Mouse (Mus musculus): ENCODE measurements at regions not wholly inside any gene's neighbourhood (a gene's known extent, or its start where the extent isn't known, plus 50 kb on each side); places are given as distances from the start of the nearest gene placed in this dataset.

DNA sequence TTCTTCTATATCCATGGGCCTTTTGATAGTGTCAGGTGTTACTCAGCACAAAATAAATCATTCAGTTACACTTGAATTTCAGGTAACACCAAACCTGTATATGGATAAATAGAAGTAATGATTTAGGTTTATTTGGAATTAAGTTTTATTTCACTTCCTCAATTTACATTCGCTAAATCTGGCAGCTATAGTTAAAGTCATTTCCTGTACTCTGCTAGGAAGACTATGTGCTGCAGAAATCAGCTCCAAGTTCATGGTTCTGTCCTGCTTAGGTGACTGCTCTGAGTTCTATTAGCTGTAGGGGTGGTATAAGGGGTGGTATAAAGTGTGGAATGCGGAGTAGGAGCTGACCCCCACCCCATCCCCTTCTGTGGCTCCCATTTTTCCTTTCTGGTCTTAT, 123.1 kb upstream of the Abcb5 start:
- Histone ChIP-seq H3K79me2 (ENCODE audit: control insufficient read depth, insufficient read depth, low read length, poor library complexity) (no peaks in the 10 kb centered on the region), H3K4me3 (ENCODE audit: control insufficient read depth in 1 of 2, insufficient read depth in 1 of 2, low read depth in 2 of 2, low read length in 2 of 2) (no peak overlapping the region), H3K27me3 (ENCODE audit: control insufficient read depth in 1 of 2, insufficient read depth in 2 of 2, low read length in 2 of 2) (no peaks in the 10 kb centered on the region), H3K4me1 (ENCODE audit: control insufficient read depth in 1 of 2, insufficient read depth in 2 of 2, low read length in 2 of 2) (no peaks in the 10 kb centered on the region), H3K9me3 (replicated peaks; ENCODE audit: insufficient read depth, low read length) (no peaks in the 10 kb centered on the region), H3K36me3 (ENCODE audit: control insufficient read depth in 1 of 2, insufficient read depth in 2 of 2, low read length in 2 of 2) (no peaks in the 10 kb centered on the region), H3K27ac (ENCODE audit: control insufficient read depth, low read depth, low read length) (no peak overlapping the region), H3K9ac (ENCODE audit: control insufficient read depth, low read depth, low read length, poor library complexity, severe bottlenecking) (no peak overlapping the region)
- TF ChIP-seq TCF12 (IDR thresholded peaks at IDR 0.05; ENCODE audit: low read depth, low read length) = no peak
- no peak for TF ChIP-seq BHLHE40 (IDR thresholded peaks at IDR 0.05; ENCODE audit: borderline replicate concordance, low read depth, low read length)
- TF ChIP-seq ZKSCAN1 (IDR thresholded peaks at IDR 0.05; ENCODE audit: low read depth, low read length) = no peak
- no peak for TF ChIP-seq NRF1 (IDR thresholded peaks at IDR 0.05; ENCODE audit: insufficient read depth, low read depth, low read length, poor library complexity, severe bottlenecking)
- TF ChIP-seq EP300 (IDR thresholded peaks at IDR 0.05; ENCODE audit: low read depth in 1 of 2, low read length in 2 of 2) = no peak
- TF ChIP-seq CHD1 (IDR thresholded peaks at IDR 0.05; ENCODE audit: low read depth, low read length) = no peak
- DNase-seq (ENCODE audit: low read depth, low spot score) = no peak

GRCm38 (mm10) chr12:119088666-119089065, 122.4 kb upstream of the Abcb5 start:
- no peak for TF ChIP-seq GABPA (IDR thresholded peaks at IDR 0.05; ENCODE audit: low read depth, low read length)
- TF ChIP-seq MAX (IDR thresholded peaks at IDR 0.05; ENCODE audit: low read length) = no peak
- no peak for TF ChIP-seq POLR2A (IDR thresholded peaks at IDR 0.05; ENCODE audit: control insufficient read depth in 1 of 2, insufficient read depth in 1 of 2, low read depth in 1 of 2, low read length in 2 of 2, poor library complexity in 1 of 2)
- TF ChIP-seq ETS1 (IDR thresholded peaks at IDR 0.05; ENCODE audit: low read depth, low read length) = no peak
- TF ChIP-seq TAL1 (IDR thresholded peaks at IDR 0.05; ENCODE audit: low read length) = no peak
- no peak for TF ChIP-seq RAD21 (IDR thresholded peaks at IDR 0.05; ENCODE audit: low read depth, low read length)
- no peak for TF ChIP-seq E2F4 (IDR thresholded peaks at IDR 0.05; ENCODE audit: borderline replicate concordance, low read depth, low read length)
- no peak for TF ChIP-seq UBTF (IDR thresholded peaks at IDR 0.05; ENCODE audit: borderline replicate concordance, insufficient read depth, low read depth, low read length)
- no peak for TF ChIP-seq MYC (IDR thresholded peaks at IDR 0.05; ENCODE audit: low read depth, low read length)
- no peak for TF ChIP-seq CTCF (IDR thresholded peaks at IDR 0.05 in 2 of 3, conservative IDR thresholded peaks at IDR 0.05 in 1 of 3; ENCODE audit: control insufficient read depth in 1 of 3, insufficient read depth in 1 of 3, low read depth in 2 of 3, low read length in 3 of 3, poor library complexity in 1 of 3, severe bottlenecking in 1 of 3)
- no peak for TF ChIP-seq MXI1 (IDR thresholded peaks at IDR 0.05; ENCODE audit: low read depth, low read length)
- no peak for TF ChIP-seq POLR2AphosphoS5 (IDR thresholded peaks at IDR 0.05; ENCODE audit: borderline replicate concordance, low read depth, low read length)
- no peak for TF ChIP-seq EP300 (IDR thresholded peaks at IDR 0.05; ENCODE audit: low read depth in 1 of 2, low read length in 2 of 2)
- no peak for TF ChIP-seq NRF1 (IDR thresholded peaks at IDR 0.05; ENCODE audit: insufficient read depth, low read depth, low read length, poor library complexity, severe bottlenecking)
- no peak for TF ChIP-seq CHD2 (IDR thresholded peaks at IDR 0.05; ENCODE audit: low read length)
- no peak for TF ChIP-seq MAFK (IDR thresholded peaks at IDR 0.05; ENCODE audit: borderline replicate concordance, low read depth, low read length)
- TF ChIP-seq ZNF384 (IDR thresholded peaks at IDR 0.05; ENCODE audit: low read depth, low read length) = no peak
- TF ChIP-seq POLR2AphosphoS2 (IDR thresholded peaks at IDR 0.05; ENCODE audit: low read length) = no peak
- no peak for TF ChIP-seq KAT2A (conservative IDR thresholded peaks at IDR 0.05; ENCODE audit: low read depth, low read length)

More at GRCm38 (mm10) chr12:119088666-119089065, 122.4 kb upstream of the Abcb5 start:
- H3K27me3 ChIP-seq (ENCODE audit: control insufficient read depth in 1 of 2, insufficient read depth in 2 of 2, low read length in 2 of 2) = no peaks in the 10 kb centered on the region
- no peak overlapping the region for H3K4me3 ChIP-seq (ENCODE audit: control insufficient read depth in 1 of 2, insufficient read depth in 1 of 2, low read depth in 2 of 2, low read length in 2 of 2)
- H3K79me2 ChIP-seq (ENCODE audit: control insufficient read depth, insufficient read depth, low read length, poor library complexity) = no peaks in the 10 kb centered on the region
- no peak overlapping the region for H3K27ac ChIP-seq (ENCODE audit: control insufficient read depth, low read depth, low read length)
- no peak overlapping the region for H3K9ac ChIP-seq (ENCODE audit: control insufficient read depth, low read depth, low read length, poor library complexity, severe bottlenecking)
- no peak for DNase-seq (ENCODE audit: low read depth, low spot score)
- H3K9me3 ChIP-seq (replicated peaks; ENCODE audit: insufficient read depth, low read length) = no peaks in the 10 kb centered on the region
- H3K36me3 ChIP-seq (ENCODE audit: control insufficient read depth in 1 of 2, insufficient read depth in 2 of 2, low read length in 2 of 2) = no peaks in the 10 kb centered on the region
- H3K4me1 ChIP-seq (ENCODE audit: control insufficient read depth in 1 of 2, insufficient read depth in 2 of 2, low read length in 2 of 2) = no peaks in the 10 kb centered on the region

Measured in MEL (cell line).